ENCODE assay signal across 27 mouse cellular contexts in genomic region chr7:144236802-144237201, GRCm38 (mm10).
DNase-seq lines count a peak whose midpoint lies in the region; ATAC-seq and TF ChIP-seq lines count a peak whose summit lies in the region.
"Had no signal": no experiment of that assay in that cellular context is flagged by ENCODE, and none has a peak within 500 bp of the region (broad histone marks: within the 10 kb centered on the region; RNA-seq: fewer than 3 reads in every experiment).

No protein-coding gene starts in this region.

- no peak for TF ChIP-seq CTCF in cortical plate, adult 2 months (IDR thresholded peaks at IDR 0.05; ENCODE audit: extremely low read depth, insufficient read depth, low read length)
- no peak; the same call in 1 of the 2 replicates for TF ChIP-seq CTCF in left cerebral cortex, adult 2 months (IDR thresholded peaks at IDR 0.05)
- no peak for TF ChIP-seq CTCF in cerebellum, adult 2 months (IDR thresholded peaks at IDR 0.05; ENCODE audit: borderline replicate concordance, insufficient read depth, low read depth, low read length)

- no peaks in the 10 kb centered on the region for H3K27me3 ChIP-seq in cerebellum, adult 2 months (ENCODE audit: control insufficient read depth, insufficient read depth, low read length)
- H3K27me3 ChIP-seq in heart, embryonic 10.5 days (ENCODE audit: insufficient read depth, poor library complexity, severe bottlenecking): no peaks in the 10 kb centered on the region; the same call in 1 of the 2 replicates
- H3K27me3 ChIP-seq: forebrain, embryonic 13.5 days; intestine, embryonic 15.5 days; liver, embryonic 12.5 days had no signal

- no peaks in the 10 kb centered on the region for H3K36me3 ChIP-seq in heart, embryonic 10.5 days
- H3K36me3 ChIP-seq: hindbrain, embryonic 12.5 days; intestine, embryonic 15.5 days; liver, embryonic 12.5 days had no signal

- no peak overlapping the region for H3K4me3 ChIP-seq in cortical plate, adult 2 months (ENCODE audit: insufficient read depth, low read length)
- no peak overlapping the region for H3K4me3 ChIP-seq in left cerebral cortex, adult 2 months
- no peak overlapping the region for H3K4me3 ChIP-seq in cerebellum, adult 2 months (replicated peaks; ENCODE audit: insufficient read depth, low read depth, low read length)
- H3K4me3 ChIP-seq in heart, embryonic 10.5 days: no peak overlapping the region
- H3K4me3 ChIP-seq: forebrain, embryonic 13.5 days; hindbrain, embryonic 12.5 days; intestine, embryonic 15.5 days; liver, embryonic 12.5 days had no signal

- peaks cover 17% of the 10 kb centered on the region for H3K4me1 ChIP-seq in cortical plate, adult 2 months (ENCODE audit: control insufficient read depth, insufficient read depth, low read length)
- H3K4me1 ChIP-seq in cerebellum, adult 2 months (ENCODE audit: control insufficient read depth, insufficient read depth, low read length): no peaks in the 10 kb centered on the region
- peaks cover 37% of the 10 kb centered on the region for H3K4me1 ChIP-seq in heart, embryonic 10.5 days
- H3K4me1 ChIP-seq: intestine, embryonic 15.5 days had no signal

- WGBS in cerebellum, adult 2 months: 79% methylated on average over 13 of the region's 13 CpGs
- WGBS in heart, embryonic 10.5 days: 53% methylated on average over 13 of the region's 13 CpGs

- intact Hi-C loops in left cerebral cortex, adult 2 months (cut with DNase I): loop anchor here (2.0 kb wide), 1 partner anchor 60 kb away; no protein-coding TSS in a partner anchor

- DNase-seq in brain, adult 2 months (ENCODE audit: low read depth, low spot score): peak; percentile 85
- peak; percentile 48 to 51 for DNase-seq in left cerebral cortex, adult 2 months (ENCODE audit: extremely low spot score in 1 of 2, low spot score in 2 of 2)
- peak; percentile 63 to 67 for DNase-seq in right cerebral cortex, adult 2 months (ENCODE audit: low spot score in 2 of 2)
- DNase-seq in cerebellum, adult 2 months: no peak
- no peak for DNase-seq in heart, embryonic 10.5 days (ENCODE audit: low spot score)
- no peak for DNase-seq in retina, postnatal 1 day
- DNase-seq: adrenal gland, postnatal 36 days; B cell, adult 2 months; cerebellum, adult 8-10 months; cerebellum, postnatal 25 days; gastrocnemius, postnatal 10 days; heart, adult 11 months; heart, postnatal 36 days; kidney, adult 2 months; lung, adult 18-20 months; midbrain, embryonic 14.5 days; thymus, postnatal 4 days had no signal

- TF ChIP-seq POLR2A in cortical plate, adult 2 months (IDR thresholded peaks at IDR 0.05; ENCODE audit: extremely low read depth, insufficient read depth, low read length): no peak; the same call in 1 of the 2 replicates
- TF ChIP-seq POLR2A in cerebellum, adult 2 months (IDR thresholded peaks at IDR 0.05; ENCODE audit: borderline replicate concordance, insufficient read depth, low read length): no peak

- H3K27ac ChIP-seq in cortical plate, adult 2 months (ENCODE audit: insufficient read depth, low read length): peak overlapping the region; percentile 60; the same call in 1 of the 2 replicates
- peak overlapping the region; percentile 81 for H3K27ac ChIP-seq in left cerebral cortex, adult 2 months
- H3K27ac ChIP-seq in cerebellum, adult 2 months (ENCODE audit: insufficient read depth, low read length): no peak overlapping the region
- H3K27ac ChIP-seq in heart, embryonic 10.5 days: no peak overlapping the region
- H3K27ac ChIP-seq: forebrain, embryonic 13.5 days; hindbrain, embryonic 12.5 days; hindbrain, postnatal 0 days; intestine, embryonic 15.5 days; kidney, postnatal 0 days; liver, embryonic 12.5 days; macrophage had no signal

- H3K9me3 ChIP-seq in heart, embryonic 10.5 days: no peaks in the 10 kb centered on the region
- H3K9me3 ChIP-seq: forebrain, embryonic 13.5 days; hindbrain, embryonic 12.5 days; intestine, embryonic 15.5 days; liver, embryonic 12.5 days had no signal

- no peak for ATAC-seq in granulocyte monocyte progenitor cell, adult 5-6 weeks (replicated peaks; ENCODE audit: poor library complexity, severe bottlenecking)
- ATAC-seq: forebrain, embryonic 13.5 days; hindbrain, postnatal 0 days; intestine, embryonic 15.5 days; liver, embryonic 12.5 days; lung, postnatal 0 days had no signal

Comparison
In these comparisons a context has a peak if more than half of its experiments do, and no peak if none do; other contexts are left out.
1. DNase-seq: peak in brain, adult 2 months (single experiment), left cerebral cortex, adult 2 months (2 of 2) and right cerebral cortex, adult 2 months (2 of 2); none in cerebellum, adult 2 months (0 of 2), heart, embryonic 10.5 days (single experiment) and retina, postnatal 1 day (single experiment).
2. H3K27ac ChIP-seq: peak in cortical plate, adult 2 months (single experiment) and left cerebral cortex, adult 2 months (single experiment); none in cerebellum, adult 2 months (single experiment) and heart, embryonic 10.5 days (single experiment).